Mouse (Mus musculus): ENCODE results near the gene Rufy1.
"Not testable (repeated sequence)": the region's sequence is repeated elsewhere in the genome, so short reads cannot be mapped to it uniquely, and the experiment has no call there.

Rufy1 gene

GRCm38 (mm10) chr11:50377892-50378684, 52.8 kb downstream of the Rufy1 start:
- peak; percentile 80 for DNase-seq

- DNase-seq: peak; percentile 99
Measured at GRCm38 (mm10) chr11:50376911-50377891, 53.7 kb downstream of the Rufy1 start, which contains the start of gene Hnrnph1. Hnrnph1 (plus strand) TSS chr11:50376990.

- DNase-seq: peak; percentile 40
Measured at GRCm38 (mm10) chr11:50376156-50376790, 54.7 kb downstream of the Rufy1 start.

GRCm38 (mm10) chr11:50375421-50375820, 55.5 kb downstream of the Rufy1 start:
- no peak for DNase-seq

GRCm38 (mm10) chr11:50374286-50375015, 56.5 kb downstream of the Rufy1 start:
- peak; percentile 43 for DNase-seq

- no peak for DNase-seq
Measured at GRCm38 (mm10) chr11:50373621-50374020, 57.3 kb downstream of the Rufy1 start.

GRCm38 (mm10) chr11:50373086-50373485, 57.8 kb downstream of the Rufy1 start:
- DNase-seq: no peak

- no peak for DNase-seq
Measured at GRCm38 (mm10) chr11:50371911-50372310, 59.0 kb downstream of the Rufy1 start.

- peak; percentile 68 for DNase-seq
Measured at GRCm38 (mm10) chr11:50371399-50371841, 59.5 kb downstream of the Rufy1 start.

- DNase-seq: no peak
Measured at GRCm38 (mm10) chr11:50370969-50371368, 60.0 kb downstream of the Rufy1 start.

GRCm38 (mm10) chr11:50369360-50369911, 61.5 kb downstream of the Rufy1 start:
- DNase-seq: no peak

GRCm38 (mm10) chr11:50367531-50367930, 63.4 kb downstream of the Rufy1 start:
- peak; percentile 15 for DNase-seq

GRCm38 (mm10) chr11:50365322-50365721, 65.6 kb downstream of the Rufy1 start:
- DNase-seq: no peak

GRCm38 (mm10) chr11:50364548-50364947, 66.4 kb downstream of the Rufy1 start:
- peak; percentile 66 for DNase-seq

GRCm38 (mm10) chr11:50361282-50361681, 69.6 kb downstream of the Rufy1 start:
- not testable (repeated sequence) for DNase-seq

- peak; percentile 57 for DNase-seq
Measured at GRCm38 (mm10) chr11:50358950-50359861, 71.7 kb downstream of the Rufy1 start.

- no peak for DNase-seq
Measured at GRCm38 (mm10) chr11:50355395-50355794, 75.5 kb downstream of the Rufy1 start.

GRCm38 (mm10) chr11:50354851-50355250, 76.1 kb downstream of the Rufy1 start:
- no peak for DNase-seq

GRCm38 (mm10) chr11:50354162-50354561, 76.8 kb downstream of the Rufy1 start, which contains the start of gene Cby3:
Cby3 (plus strand) TSS chr11:50354462.
- DNase-seq: no peak

- DNase-seq: no peak
Measured at GRCm38 (mm10) chr11:50352177-50352576, 78.7 kb downstream of the Rufy1 start.

All from cerebellum, adult 11-12 months (tissue).